Mouse (Mus musculus): ENCODE measurements around the gene Hmga2.
"Not testable (repeated sequence)": the region's sequence is repeated elsewhere in the genome, so short reads cannot be mapped to it uniquely, and the experiment has no call there.

The Hmga2 gene

DNA sequence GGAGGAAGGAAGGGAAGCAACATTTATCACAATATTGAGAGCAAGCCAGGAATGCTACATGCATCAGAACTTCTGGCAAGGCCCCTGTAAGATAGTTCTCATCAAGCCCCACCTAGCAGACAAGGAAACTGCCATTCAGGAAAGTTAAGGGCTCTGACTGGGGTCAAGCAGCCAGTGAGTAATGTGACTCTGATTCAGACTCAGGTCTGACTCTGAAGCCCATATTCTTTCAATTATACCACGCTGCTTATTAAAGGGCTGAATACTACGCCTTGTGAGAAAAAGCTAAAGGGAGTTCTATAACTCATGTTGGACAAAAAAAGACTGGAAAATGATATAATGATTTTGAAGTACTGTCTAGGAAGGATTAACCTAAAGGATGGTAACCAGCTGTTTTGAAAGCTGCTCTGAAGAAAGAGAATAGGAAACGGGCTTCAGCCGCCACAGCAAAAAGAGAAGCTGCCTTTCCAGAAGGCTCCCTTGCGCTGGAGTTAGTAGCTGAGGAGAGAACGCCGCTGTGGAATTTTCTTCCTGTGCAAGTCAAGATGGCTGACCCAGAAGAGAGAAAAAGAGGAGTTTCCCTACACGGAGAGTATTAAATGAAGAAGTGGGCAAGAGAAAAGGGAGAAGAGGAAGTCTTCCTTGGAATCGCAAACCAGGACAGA lies 76.3 kb downstream of the Hmga2 start:
- in situ Hi-C loops (cut with MboI; ENCODE audit: low sequenced_read_pairs), result no loop called here

DNA sequence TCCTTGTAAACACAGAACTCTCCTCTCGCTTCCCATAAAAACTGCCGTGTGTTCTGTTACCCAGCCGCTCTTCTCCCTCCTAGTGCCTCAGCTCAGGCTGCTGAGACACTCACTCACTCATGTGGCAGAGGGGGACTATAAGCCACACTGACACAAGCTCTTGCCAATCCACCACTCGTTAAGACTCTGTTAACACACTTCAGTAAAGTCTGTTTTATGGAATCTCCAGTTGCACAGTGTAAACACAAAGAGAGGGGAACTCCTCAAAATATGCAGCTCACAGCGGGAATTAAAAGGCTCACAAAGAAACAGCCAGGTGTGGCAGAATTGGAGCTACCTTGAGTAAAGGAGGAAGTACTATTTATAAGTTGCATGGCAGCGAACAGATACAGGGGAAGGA lies 77.5 kb downstream of the Hmga2 start:
- in situ Hi-C loops (cut with MboI; ENCODE audit: low sequenced_read_pairs), result no loop called here

DNA sequence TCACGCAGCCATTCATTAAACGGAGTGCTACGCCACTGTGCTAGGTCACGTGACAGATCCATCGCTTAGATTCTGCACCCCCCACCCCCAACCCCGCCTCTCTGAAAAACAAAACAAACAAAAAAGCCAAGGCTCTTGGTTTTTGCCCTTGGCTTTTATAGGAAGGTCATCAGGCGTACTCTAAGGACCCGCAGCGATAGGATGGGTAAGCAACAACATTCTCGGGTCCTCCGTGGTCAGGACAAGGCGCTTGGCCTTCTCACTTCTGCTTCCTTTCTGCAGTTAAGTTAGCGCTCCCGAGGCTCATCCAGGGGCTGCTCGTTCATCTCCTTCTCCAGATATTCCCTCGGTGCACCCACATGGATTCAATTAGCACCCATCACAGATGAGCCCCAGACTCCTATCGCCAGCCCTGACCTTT lies 79.0 kb downstream of the Hmga2 start:
- in situ Hi-C loops (cut with MboI; ENCODE audit: low sequenced_read_pairs), result no loop called here

DNA sequence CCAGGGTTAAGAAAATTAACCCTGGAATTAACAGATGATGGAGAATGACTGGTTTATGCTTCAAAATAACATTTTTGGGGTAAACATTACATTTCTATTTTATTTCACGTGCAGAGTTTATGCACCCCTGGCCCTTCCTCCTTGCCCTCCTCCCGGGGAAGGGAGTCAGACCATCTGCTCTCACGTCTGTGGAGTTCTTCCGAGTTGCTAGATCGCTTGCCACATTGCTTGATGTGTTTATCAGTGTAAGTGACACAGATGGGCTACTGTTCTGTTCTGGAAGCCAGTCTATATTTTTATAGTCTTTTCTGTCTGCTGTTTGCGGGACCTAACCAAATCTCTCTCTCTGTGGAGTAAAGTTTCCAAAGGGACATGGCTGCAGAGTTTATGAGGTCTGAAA lies 80.7 kb downstream of the Hmga2 start:
- in situ Hi-C loops (cut with MboI; ENCODE audit: low sequenced_read_pairs), result no loop called here

DNA sequence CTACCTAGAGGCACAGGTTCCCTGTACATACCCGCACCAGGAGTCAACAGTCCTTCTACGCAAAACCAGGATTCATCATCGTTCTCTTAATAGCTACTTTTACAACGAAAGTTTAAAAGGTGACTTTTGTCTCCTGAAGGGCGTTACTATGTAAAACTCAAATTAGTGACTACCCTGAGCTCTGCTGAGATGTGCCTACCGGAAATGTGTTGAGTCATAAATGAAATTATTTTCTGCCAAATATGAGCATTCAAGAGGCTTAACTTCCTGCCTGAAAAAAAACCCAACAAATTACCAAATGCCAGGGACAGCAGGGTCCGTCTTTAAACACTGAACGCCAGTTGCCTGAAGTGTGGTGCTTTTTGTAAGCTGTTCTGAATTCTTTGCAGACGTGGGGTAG lies 81.5 kb downstream of the Hmga2 start:
- in situ Hi-C loops (cut with MboI; ENCODE audit: low sequenced_read_pairs), result no loop called here

DNA sequence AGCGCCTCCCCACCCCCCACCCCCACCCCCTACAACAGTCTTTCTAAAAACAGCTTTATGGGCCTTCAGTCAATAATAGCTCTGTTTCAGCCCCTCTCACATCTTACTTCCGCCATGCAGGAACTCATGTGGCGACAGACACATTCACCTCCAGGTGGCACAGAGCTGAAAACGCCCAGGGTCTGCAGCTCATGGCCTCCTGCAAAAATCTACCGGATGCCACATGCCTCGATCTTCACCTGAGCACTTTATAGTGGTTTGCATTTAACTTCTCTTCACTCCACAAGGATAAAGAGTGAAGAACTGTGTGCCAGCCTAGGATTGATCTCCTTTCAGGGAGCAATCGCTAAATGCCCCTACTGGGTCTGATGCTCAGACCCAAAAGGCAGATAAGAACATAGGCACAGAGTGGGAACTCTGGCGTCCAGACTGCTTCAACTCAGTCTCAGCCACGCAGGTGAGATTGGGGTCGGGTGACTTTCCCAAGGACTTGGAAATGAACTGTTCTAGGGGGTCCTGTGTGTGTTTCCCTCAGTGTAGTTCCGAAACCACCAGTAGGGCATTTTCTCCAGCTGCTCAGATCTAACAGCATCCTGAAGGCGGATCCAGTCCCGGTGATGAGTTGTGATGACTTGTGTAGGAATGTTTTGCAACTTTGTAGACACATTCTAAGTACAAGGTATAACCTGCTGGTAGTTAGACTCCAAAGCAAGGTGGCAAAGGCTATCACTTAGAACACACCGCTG lies 84.1 kb downstream of the Hmga2 start:
- in situ Hi-C loops (cut with MboI; ENCODE audit: low sequenced_read_pairs), result no loop called here

DNA sequence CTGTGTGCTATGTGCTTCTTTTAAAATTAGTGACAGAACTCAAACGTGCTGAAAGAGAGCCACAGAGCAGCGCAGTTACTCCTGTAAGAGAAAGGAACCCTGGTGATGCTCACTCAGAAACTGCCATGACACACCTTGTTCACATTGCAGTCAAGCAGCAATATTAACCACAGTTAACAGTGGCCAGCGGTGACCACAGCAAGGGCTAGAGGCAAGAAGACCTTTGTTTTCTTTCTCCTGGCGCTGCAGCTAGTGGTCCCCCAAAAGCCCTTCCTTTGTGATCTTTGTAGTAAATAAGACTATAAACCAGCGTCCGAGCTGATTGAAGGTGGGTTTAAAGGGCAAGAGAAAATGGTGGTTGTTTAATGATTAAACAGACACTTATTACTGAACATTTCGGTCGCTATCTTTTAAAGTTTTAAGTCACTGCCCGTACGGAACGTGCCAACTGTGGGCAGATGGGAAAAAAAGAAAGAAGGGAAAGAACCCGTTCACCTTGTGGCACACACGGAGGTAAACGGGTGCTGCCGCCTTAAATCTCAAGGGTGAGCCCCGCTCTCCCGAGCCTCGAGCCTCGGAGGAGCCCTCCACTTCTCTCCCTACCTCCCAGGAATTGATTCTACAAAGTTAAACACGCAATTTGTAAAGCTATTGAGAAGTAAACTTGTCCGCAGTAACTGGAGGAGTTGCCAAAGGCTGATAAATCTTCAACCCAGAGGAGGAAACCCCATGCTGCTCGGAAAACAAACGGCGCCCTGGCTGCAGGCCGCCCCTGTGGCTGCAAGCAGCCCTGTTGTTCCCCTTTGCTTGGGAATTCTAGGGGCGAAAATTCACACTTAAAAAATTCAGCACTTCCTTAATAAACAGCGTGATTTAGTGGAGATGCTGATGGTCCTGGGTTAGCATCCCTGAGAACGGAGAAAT lies 85.1 kb downstream of the Hmga2 start:
- in situ Hi-C loops (cut with MboI; ENCODE audit: low sequenced_read_pairs), result no loop called here

DNA sequence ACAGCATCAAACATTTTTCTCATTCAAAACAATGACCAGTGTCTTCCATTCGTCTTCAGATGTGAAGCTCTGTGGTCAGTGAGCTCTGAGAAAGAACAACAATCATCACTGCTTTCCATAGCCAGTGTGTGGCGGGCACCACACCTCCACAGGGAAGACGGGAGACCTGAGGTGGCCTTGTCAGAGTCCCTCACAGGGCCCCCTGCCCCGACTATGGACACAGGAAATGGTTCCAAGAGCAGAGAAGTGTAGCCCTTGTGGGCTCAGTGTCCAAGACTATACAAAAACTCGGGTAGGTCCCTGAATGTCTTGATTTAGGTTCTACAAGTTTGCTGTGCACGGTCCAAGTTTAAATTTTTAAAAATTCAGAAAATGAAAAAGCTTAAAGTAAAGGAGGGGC lies 86.6 kb downstream of the Hmga2 start:
- in situ Hi-C loops (cut with MboI; ENCODE audit: low sequenced_read_pairs), result no loop called here

DNA sequence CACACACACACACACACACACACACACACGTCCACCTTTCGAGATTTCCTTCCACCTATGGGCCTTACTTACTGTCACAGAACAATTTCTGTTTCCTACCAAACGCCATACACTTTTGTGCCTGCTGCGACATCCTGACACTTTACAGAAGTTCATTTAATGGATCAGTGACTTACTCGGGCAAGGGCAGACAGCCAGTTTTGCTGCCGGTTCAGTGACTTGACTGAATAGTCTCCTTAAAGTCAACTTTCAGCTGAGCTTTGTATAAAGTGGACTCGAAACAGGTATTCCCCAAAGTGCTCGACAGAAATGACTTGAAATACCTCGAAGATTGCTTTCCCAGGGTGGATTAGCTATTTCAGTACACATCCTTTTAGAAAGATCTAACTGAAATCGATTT lies 87.3 kb downstream of the Hmga2 start:
- in situ Hi-C loops (cut with MboI; ENCODE audit: low sequenced_read_pairs), result no loop called here

DNA sequence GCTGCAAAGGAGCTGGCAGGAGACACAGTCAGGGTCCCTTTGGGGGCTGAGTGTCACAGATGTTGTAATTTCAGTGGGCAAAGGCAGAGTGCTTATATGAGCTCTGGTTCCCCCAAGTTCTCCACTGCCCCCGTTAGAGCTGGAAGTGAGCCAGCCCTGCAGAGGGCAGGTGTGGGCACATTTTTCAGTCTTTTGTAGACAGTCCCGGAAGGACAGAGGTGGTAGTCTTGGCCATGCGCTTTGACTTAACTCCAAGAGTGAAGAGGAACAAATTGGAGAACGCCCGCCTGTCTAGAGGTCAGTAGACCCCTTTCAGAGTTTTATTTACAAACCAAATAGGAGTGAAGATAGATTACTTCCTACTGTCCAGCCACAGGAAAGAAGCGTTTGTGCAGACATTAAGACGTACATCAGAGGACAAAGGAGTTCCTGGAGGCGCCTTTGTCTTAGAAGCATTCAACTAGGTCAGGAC lies 87.8 kb downstream of the Hmga2 start:
- in situ Hi-C loops (cut with MboI; ENCODE audit: low sequenced_read_pairs), result no loop called here

DNA sequence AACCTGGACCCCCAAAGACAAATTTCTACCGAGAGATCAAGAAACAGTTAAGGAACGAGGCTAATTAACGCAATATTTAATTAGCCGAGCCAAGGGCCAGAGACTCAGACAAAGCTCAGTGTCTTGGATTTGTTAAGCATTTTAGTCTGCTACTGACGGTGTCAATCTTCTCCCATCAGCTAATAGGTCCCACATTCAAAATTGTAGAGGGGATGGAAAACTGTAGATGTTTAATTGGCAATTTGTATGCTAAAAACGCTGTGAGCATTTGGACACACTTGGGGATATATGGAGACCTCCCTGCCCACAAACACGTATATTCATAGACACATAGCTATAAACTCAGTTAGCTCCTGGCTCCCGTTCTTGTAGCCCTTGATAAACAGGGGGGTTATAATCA lies 89.2 kb downstream of the Hmga2 start:
- in situ Hi-C loops (cut with MboI; ENCODE audit: low sequenced_read_pairs), result no loop called here

DNA sequence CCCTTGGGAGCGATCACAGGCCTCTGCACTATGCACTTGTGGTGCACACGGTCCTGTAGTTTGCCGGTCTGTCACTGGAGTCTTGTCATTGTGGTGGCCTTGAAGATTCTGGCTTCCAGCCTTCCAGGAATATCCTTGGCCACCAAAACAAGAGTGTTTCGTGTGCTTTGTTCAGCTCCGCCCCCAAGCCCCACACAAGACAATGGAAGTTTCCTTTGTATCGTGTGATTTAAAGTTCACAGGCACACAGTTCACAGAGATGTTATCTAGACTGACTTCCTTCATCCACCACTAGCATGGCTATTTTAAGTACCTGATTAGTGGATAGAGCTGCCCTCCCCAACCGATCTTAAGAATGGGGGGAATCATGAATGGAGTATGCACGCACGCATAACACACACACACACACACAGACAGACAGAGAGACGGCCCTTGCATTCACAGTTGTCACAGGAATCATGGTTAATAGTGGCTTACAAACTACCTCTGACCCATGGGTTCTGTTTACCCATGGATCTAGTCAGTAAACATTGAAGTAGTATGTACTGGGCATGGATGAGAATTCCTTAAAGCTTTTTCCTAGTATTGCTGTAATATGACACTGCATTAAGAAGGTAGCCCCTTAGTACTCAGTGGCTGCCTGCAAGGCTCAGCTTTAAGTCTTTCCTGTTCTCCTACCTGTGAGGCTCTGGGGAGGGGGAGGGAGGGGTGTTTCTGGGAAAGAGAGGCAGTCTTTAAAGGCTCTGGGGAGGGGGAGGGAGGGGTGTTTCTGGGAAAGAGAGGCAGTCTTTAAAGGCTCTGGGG lies 91.3 kb downstream of the Hmga2 start:
- in situ Hi-C loops (cut with MboI; ENCODE audit: low sequenced_read_pairs), result no loop called here

DNA sequence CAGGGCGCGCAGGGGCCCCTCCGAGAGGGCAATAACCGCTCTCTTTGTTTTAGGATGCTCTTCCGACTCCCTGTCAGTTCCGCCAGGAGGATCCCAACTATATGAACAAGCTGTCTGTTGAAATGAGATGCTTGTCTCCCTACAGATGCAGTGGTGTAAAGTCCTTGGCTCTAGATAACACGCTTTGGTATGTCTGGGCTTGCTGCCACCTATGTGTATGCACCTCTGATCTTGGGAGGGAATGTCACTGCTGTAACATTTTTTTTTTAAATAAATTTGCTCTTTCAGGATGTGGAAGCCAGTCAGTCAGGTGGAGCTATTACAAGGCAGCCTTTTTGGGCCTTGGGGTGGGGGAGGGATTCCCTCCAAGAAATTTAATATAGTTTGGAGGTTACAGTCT lies 92.2 kb downstream of the Hmga2 start:
- in situ Hi-C loops (cut with MboI; ENCODE audit: low sequenced_read_pairs), result no loop called here

DNA sequence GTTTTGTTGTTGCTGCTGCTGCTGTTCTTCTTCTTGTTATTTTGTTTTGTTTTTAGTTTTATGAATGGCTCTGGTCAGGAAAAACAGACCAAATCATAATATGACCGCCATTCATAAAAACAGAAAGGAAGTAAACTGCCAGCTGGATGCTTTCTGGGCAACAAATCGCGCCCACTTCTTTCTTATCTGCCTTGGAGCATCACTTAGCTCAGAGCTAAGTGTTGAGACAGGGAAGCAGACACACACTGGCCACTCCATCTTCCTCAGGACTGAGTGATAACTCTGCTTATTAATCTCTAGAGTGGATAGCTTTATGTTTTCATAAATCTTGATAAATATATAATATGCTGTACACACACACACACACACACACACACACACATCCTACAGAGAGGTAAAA lies 98.5 kb downstream of the Hmga2 start:
- in situ Hi-C loops (cut with MboI; ENCODE audit: low sequenced_read_pairs), result no loop called here

DNA sequence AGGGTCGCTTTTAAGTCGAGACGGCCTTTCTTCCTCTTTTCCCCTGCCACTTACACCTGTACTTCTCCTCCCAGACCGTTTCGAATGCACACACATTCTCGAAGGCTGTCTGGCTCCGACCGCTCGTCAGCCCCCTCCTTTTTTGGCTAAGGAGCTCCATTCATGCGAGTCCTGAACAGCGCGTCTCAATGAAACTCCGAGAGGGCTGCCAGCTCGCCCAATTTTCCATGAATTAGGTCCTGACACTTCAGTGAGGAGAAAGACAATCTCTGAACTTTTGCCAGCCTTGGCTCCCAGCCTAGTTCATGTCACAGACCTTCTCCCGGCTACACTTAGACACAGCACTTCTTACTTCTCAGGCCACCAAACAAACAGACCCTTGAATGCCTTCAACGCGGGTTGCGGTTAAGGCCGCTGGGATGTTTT lies 98.9 kb downstream of the Hmga2 start:
- in situ Hi-C loops (cut with MboI; ENCODE audit: low sequenced_read_pairs), result no loop called here

DNA sequence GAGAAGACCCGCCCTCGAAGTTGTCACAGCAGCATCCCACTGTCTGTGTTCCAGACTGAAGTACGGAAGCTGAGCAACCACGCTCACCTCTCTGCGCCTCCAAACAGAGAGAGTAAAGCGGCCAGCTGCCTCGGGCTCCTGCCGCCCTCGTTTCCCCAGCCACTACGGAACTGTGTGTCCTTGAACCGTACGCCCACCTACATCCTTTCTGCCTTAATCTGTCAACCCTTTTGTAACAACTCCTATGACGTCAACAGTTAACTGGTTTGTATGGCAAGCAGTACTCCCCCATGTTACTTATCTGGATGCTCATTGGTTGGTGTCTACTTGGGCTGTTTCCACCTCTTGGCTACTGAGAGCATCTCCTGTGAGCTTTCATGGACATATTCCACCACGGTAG lies 100.8 kb downstream of the Hmga2 start:
- in situ Hi-C loops (cut with MboI; ENCODE audit: low sequenced_read_pairs), result no loop called here

DNA sequence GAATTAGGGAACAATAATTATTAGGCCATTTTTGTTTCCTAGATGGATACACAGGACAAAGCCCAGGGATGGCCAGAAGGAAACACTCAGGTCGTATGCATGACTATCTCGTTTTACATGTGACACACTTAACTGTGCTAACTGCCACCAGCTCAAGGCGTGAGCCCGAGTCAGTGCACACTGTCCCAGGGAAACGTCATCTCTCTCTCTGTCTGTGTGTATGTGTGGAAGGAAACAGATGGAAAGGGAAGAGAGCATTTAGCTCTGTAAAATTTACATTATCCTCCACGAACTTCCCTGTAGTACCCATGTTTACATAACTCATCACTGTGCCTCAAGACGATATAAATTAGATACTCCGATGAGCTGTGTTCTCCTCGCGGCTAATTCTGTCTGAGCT lies 105.1 kb downstream of the Hmga2 start:
- in situ Hi-C loops (cut with MboI; ENCODE audit: low sequenced_read_pairs), result no loop called here

DNA sequence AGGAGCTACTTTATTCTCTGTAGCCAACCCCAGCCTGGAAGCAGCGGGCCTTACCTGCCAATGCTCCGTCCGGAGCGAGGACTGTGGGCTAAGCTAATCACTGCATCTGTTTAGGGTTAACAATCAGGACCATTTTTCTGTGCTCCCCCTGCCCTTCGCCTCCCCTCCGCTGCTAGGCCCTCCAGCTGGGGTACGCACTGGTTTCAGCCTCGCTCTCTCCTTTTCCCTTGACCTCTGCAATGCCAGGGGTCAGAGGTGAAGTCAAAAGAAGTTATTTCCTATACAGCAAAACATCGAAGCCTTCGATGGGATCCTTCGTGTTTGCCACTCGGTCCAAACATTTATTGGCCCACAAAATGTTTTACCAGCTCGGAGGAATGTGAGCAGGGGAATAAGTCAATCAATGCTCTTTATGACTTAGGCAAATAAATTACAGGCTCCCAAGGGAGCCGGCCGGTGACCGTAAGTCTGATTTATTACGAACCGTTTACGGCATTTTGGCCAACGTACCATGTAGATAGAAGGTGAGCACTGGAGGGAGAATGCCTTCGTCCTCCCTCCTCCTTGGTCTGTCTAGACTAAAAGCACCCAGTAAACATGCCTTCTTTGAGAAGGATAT lies 107.0 kb downstream of the Hmga2 start:
- in situ Hi-C loops (cut with MboI; ENCODE audit: low sequenced_read_pairs), result no loop called here

DNA sequence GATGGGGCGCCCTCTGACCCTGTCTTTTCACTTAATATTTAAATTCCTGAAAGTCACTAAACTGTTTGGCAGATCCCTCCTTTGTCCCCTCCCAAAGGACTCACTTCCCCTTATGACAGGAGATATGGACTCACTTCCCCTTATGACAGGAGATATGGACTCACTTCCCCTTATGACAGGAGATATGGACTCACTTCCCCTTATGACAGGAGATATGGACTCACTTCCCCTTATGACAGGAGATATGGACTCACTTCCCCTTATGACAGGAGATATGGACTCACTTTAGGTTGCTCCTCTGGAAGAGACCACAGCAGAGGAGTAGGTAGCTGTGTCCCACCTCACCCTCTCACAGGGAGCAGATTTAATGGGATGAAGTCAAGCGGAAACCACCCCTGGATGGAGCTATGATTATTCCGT lies 110.1 kb downstream of the Hmga2 start:
- in situ Hi-C loops (cut with MboI; ENCODE audit: low sequenced_read_pairs), result not testable (repeated sequence)

Measured in CH12F3 (cell line).